Comparison of ENCODE assay signal across 12 mouse cellular contexts in genomic region chr5:114024885-114025284, GRCm38 (mm10). TPM values are rescaled to one million over a fixed set of nuclear protein-coding genes. Genes with fewer than 3 reads are reported as not detected.
A peak's percentile ranks its signal among the peaks of the same experiment; 100 is the strongest.
DNase-seq lines count a peak whose midpoint lies in the region; ATAC-seq lines count a peak whose summit lies in the region.
"Had no signal": no experiment of that assay in that cellular context is flagged by ENCODE, and none has a peak within 500 bp of the region (broad histone marks: within the 10 kb centered on the region; RNA-seq: fewer than 3 reads in every experiment).

No protein-coding gene starts in this region.

- peak overlapping the region; percentile 8; the same call in 1 of the 2 replicates for H3K4me2 ChIP-seq in heart, embryonic 13.5 days
- H3K4me2 ChIP-seq in hindbrain, embryonic 11.5 days (replicated peaks; ENCODE audit: low read depth, low read length) = no peak overlapping the region
- peak overlapping the region; percentile 17; the same call in 1 of the 2 replicates for H3K4me2 ChIP-seq in midbrain, embryonic 15.5 days

- peaks cover 5% of the 10 kb centered on the region for H3K27me3 ChIP-seq in heart, embryonic 13.5 days (replicated peaks)
- no peaks in the 10 kb centered on the region for H3K27me3 ChIP-seq in hindbrain, embryonic 11.5 days (ENCODE audit: control insufficient read depth, insufficient read depth, low read length)
- H3K27me3 ChIP-seq in midbrain, embryonic 15.5 days (replicated peaks) = no peaks in the 10 kb centered on the region

- no peak overlapping the region for H3K27ac ChIP-seq in heart, embryonic 13.5 days (replicated peaks)
- H3K27ac ChIP-seq in hindbrain, embryonic 11.5 days (ENCODE audit: low read depth, low read length) = no peak overlapping the region
- no peak overlapping the region for H3K27ac ChIP-seq in midbrain, embryonic 15.5 days

- H3K9ac ChIP-seq in heart, embryonic 13.5 days = no peak overlapping the region
- H3K9ac ChIP-seq in hindbrain, embryonic 11.5 days (ENCODE audit: low read depth, low read length) = no peak overlapping the region
- no peak overlapping the region for H3K9ac ChIP-seq in midbrain, embryonic 15.5 days

- no peaks in the 10 kb centered on the region for H3K36me3 ChIP-seq in heart, embryonic 13.5 days
- H3K36me3 ChIP-seq in hindbrain, embryonic 11.5 days (ENCODE audit: control insufficient read depth, insufficient read depth, low read length) = no peaks in the 10 kb centered on the region
- H3K36me3 ChIP-seq in midbrain, embryonic 15.5 days (replicated peaks) = 0 out of 2 replicates have a peak, but pooled peaks cover 5% of the 10 kb centered on the region

- 7% methylated on average over 10 of the region's 10 CpGs for WGBS in heart, embryonic 13.5 days
- WGBS in hindbrain, embryonic 11.5 days = 11% methylated on average over 10 of the region's 10 CpGs
- WGBS in midbrain, embryonic 15.5 days = 16% methylated on average over 10 of the region's 10 CpGs

- H3K4me1 ChIP-seq in heart, embryonic 13.5 days = peaks cover 6% of the 10 kb centered on the region
- H3K4me1 ChIP-seq in hindbrain, embryonic 11.5 days (replicated peaks; ENCODE audit: control insufficient read depth, insufficient read depth, low read length) = no peaks in the 10 kb centered on the region
- H3K4me1 ChIP-seq in midbrain, embryonic 15.5 days = peaks cover 2% of the 10 kb centered on the region; the same call in 1 of the 2 replicates

- DNase-seq in heart, postnatal 10 days = no peak
- peak; percentile 46 for DNase-seq in embryo, embryonic 10 days (ENCODE audit: low spot score)
- DNase-seq in hindbrain, embryonic 11.5 days (ENCODE audit: low spot score) = peak; percentile 20
- no peak for DNase-seq in gastrocnemius, adult 8-10 months (ENCODE audit: low spot score in 2 of 2)
- no peak for DNase-seq in spleen, adult 12 weeks (ENCODE audit: low spot score)
- DNase-seq: B cell, adult 2 months; cerebellum, adult 9-10 months had no signal

- no peaks in the 10 kb centered on the region for H3K9me3 ChIP-seq in heart, embryonic 13.5 days
- H3K9me3 ChIP-seq in hindbrain, embryonic 11.5 days (ENCODE audit: control insufficient read depth, low read length) = no peaks in the 10 kb centered on the region
- H3K9me3 ChIP-seq in midbrain, embryonic 15.5 days = no peaks in the 10 kb centered on the region

- no peak; the same call in 1 of the 2 replicates for ATAC-seq in heart, embryonic 13.5 days (ENCODE audit: extremely low read depth, insufficient number of reproducible peaks, low FRiP score, low TSS enrichment)
- no peak for ATAC-seq in hindbrain, embryonic 11.5 days (ENCODE audit: low FRiP score)
- ATAC-seq in midbrain, embryonic 15.5 days (replicated peaks) = peak; percentile 43; the same call in 1 of the 2 replicates
- ATAC-seq in megakaryocyte-erythroid progenitor cell, adult 5-6 weeks (replicated peaks; ENCODE audit: low FRiP score, low TSS enrichment, poor library complexity, severe bottlenecking) = no peak

- no peak overlapping the region for H3K4me3 ChIP-seq in heart, embryonic 13.5 days
- H3K4me3 ChIP-seq in hindbrain, embryonic 11.5 days (ENCODE audit: low read depth, low read length) = no peak overlapping the region
- no peak overlapping the region for H3K4me3 ChIP-seq in midbrain, embryonic 15.5 days

- intact Hi-C loops in heart, postnatal 10 days (cut with DNase I) = loop anchor here (5.0 kb wide), 1 partner anchor 68 kb away; no protein-coding TSS in a partner anchor

RNA-seq across cellular contexts. Expression of gene Dao, which starts 21.4 kb away (rescaled TPM):
- polyA plus RNA-seq in heart, embryonic 13.5 days (2015; fragmentation: Nextera tagmentation; extraction: Ambion mirVana) = not detected in 2 replicates
- not detected for total RNA-seq in heart, postnatal 10 days (2021)
- polyA plus RNA-seq in hindbrain, embryonic 11.5 days (2014; fragmentation: Nextera tagmentation; extraction: Ambion mirVana) = not detected in 2 replicates
- polyA plus RNA-seq in midbrain, embryonic 15.5 days (2015; fragmentation: Nextera tagmentation; extraction: Ambion mirVana) = not detected in 2 replicates
- total RNA-seq in megakaryocyte-erythroid progenitor cell, adult 5-6 weeks (2014; fragmentation: Nextera tagmentation) = not detected in 2 replicates
- total RNA-seq in megakaryocyte-erythroid progenitor cell, adult 5-6 weeks (2017) = not detected in 2 replicates
- total RNA-seq in gastrocnemius, adult 8-10 months (2022) = not detected
- total RNA-seq: layer of hippocampus, postnatal 10 days had no signal
- polyA plus RNA-seq: lung, embryonic 16.5 days had no signal

RNA-seq across cellular contexts. Expression of gene Ssh1, which starts 31.2 kb away (rescaled TPM):
- polyA plus RNA-seq in heart, embryonic 13.5 days (2015; fragmentation: Nextera tagmentation; extraction: Ambion mirVana) = 12.4 and 13.5 TPM in 2 replicates
- total RNA-seq in heart, postnatal 10 days (2021) = 10 to 100 TPM; 18.6 to 20.3 TPM
- polyA plus RNA-seq in hindbrain, embryonic 11.5 days (2014; fragmentation: Nextera tagmentation; extraction: Ambion mirVana) = 27.9 and 30.3 TPM in 2 replicates
- 11.7 and 15.1 TPM in 2 replicates for polyA plus RNA-seq in midbrain, embryonic 15.5 days (2015; fragmentation: Nextera tagmentation; extraction: Ambion mirVana)
- 12.5 and 20.6 TPM in 2 replicates for total RNA-seq in megakaryocyte-erythroid progenitor cell, adult 5-6 weeks (2014; fragmentation: Nextera tagmentation)
- 3.7 and 5.1 TPM in 2 replicates for total RNA-seq in megakaryocyte-erythroid progenitor cell, adult 5-6 weeks (2017)
- total RNA-seq in gastrocnemius, adult 8-10 months (2022) = 1 to 10 TPM; 6.3 to 9.8 (median 6.9) TPM

RNA-seq across cellular contexts. Expression of gene Usp30, which starts 40.4 kb away (rescaled TPM):
- 7.4 and 7.5 TPM in 2 replicates for polyA plus RNA-seq in heart, embryonic 13.5 days (2015; fragmentation: Nextera tagmentation; extraction: Ambion mirVana)
- 10 to 100 TPM; 15.4 to 17.7 TPM for total RNA-seq in heart, postnatal 10 days (2021)
- 11.0 and 11.1 TPM in 2 replicates for polyA plus RNA-seq in hindbrain, embryonic 11.5 days (2014; fragmentation: Nextera tagmentation; extraction: Ambion mirVana)
- polyA plus RNA-seq in midbrain, embryonic 15.5 days (2015; fragmentation: Nextera tagmentation; extraction: Ambion mirVana) = 20.7 and 22.1 TPM in 2 replicates
- total RNA-seq in megakaryocyte-erythroid progenitor cell, adult 5-6 weeks (2014; fragmentation: Nextera tagmentation) = 5.7 and 11.0 TPM in 2 replicates
- 3.5 and 12.2 TPM in 2 replicates for total RNA-seq in megakaryocyte-erythroid progenitor cell, adult 5-6 weeks (2017)
- 1 to 10 TPM; 7.8 to 9.4 (median 8.6) TPM for total RNA-seq in gastrocnemius, adult 8-10 months (2022)

Comparison
In these comparisons a context has a peak if more than half of its experiments do, and no peak if none do; other contexts are left out.
1. DNase-seq: peak in embryo, embryonic 10 days (single experiment) and hindbrain, embryonic 11.5 days (single experiment); none in heart, postnatal 10 days (0 of 2), gastrocnemius, adult 8-10 months (0 of 2) and spleen, adult 12 weeks (single experiment).